Mouse (Mus musculus) brain, adult 2 months (tissue): ENCODE data around the gene Hdac9.
"Not testable (repeated sequence)": the region's sequence is repeated elsewhere in the genome, so short reads cannot be mapped to it uniquely, and the experiment has no call there.

Source experiments
- DNase-seq: peaks from one replicate; pipeline ENCODE4 v3.0.0; 2011; ENCODE audit warnings: low read depth, low spot score

Gene Hdac9

DNA sequence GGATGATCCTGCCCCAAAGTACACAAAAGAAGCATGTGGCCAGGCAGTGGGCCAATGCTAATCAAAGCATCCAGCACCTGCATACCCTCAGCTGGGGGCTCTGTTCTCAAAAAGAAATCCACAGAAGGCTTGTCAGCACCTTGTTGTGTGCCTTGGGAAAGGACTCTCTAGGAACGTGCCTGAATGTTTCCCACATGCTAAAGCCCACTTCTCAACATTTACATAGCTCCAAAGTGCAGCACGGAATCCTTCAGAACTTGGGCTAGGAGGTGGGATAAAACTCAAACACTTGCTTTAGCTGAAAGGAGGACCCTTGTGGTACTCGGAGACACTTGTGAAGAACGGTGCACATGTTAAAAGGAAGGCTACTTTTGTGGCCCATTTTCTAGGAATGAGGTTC is 823.9 kb downstream of the Hdac9 start:
- no peak for DNase-seq

DNA sequence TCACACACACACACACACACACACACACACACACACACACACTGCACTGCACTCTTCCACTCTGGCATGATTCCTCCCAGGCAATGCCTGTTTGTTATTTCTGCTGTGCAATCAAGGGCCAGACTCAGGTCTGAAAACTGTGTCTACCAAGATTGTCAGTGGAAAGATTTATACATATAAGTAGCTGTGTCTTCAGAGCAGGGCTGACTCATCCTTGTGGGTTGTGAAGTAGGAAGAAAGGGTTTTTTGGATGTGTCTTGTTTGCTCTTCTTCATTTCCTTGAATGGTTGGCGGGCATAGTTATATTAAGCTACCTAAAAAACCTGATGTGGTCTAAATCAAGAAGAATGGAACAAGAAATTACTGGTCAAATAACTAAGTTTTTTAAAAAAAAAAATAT is 825.0 kb downstream of the Hdac9 start:
- peak; percentile 76 for DNase-seq

DNA sequence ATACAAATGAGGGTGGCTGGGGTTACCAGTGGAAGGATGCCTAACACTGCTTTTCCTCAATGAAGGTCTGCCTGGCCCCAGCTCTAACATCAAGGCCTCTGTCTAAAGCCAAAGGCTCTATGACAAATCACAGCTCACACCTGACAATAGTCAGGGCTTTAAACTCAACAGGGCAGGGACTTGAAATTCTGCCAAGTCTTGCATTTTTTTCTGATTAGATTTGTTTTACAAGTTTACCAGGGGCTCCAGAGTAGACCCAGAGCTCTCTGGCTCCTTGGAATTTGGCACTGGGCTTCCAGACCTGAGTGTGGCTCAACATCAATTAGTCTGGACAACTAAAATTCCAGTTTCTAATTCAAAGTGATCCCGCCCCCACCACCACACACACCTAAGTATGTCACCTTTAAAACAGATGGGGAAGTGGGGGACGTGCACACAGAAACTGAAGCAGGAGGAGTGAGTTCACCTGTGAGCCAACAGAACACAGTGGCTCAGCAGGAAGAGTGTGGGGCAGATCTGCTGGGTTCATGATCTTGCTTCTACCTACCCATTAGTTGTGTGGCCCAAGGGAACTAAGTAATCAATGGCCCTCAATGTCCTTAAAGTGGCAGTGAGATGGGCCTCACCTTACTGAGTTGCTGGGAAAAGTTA is 829.5 kb downstream of the Hdac9 start:
- no peak for DNase-seq

DNA sequence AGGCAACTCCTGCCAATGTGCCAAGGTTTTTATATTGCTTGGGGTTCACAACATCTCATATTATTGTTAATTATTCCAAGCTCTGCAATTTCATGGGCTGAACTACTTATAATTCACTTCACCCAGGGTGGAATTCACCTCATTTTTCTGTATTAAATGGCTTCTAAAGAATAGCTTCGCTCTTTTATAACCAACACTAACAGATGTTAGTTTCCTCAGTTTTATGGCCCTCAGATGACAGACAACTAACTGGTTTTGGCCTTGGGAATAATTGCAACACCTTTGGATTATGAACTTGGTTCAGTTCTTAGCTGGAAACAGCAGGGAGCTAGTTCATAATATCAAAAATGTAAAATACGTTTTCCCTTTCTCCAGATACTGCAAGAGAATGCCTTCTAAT is 839.9 kb downstream of the Hdac9 start:
- no peak for DNase-seq

DNA sequence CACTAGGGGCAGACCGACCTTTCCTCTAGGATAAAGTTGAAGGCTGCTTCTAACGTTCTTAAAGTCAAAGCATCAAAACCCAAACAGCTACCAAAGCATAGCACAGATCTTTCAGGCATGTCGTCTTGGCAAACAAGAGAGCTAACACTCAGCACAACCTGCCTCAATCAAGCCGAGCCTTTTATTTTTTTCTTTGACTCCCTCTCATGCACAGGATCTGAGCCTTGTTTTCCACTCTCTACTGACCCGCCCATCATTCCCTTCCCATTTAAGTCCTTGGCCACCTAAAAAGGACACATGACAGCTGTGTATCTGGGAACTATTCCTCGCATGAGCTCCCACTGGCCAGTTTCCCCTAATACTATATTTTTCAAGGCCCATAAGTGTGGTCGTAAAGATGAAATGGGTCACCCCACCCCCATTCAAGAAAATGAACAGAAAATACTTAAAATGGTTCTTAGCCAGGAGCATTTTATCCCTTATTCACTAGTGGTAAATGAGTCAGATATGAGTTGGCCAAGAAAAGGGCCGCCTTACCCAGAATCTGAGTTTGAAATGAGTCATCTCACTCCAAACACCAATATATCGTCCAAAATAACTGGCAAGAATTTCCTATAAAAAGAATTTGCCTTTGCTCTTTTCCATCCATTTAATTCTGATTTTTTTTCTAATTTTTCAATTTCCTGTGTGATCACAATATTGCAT is 840.9 kb downstream of the Hdac9 start:
- peak; percentile 73 for DNase-seq

DNA sequence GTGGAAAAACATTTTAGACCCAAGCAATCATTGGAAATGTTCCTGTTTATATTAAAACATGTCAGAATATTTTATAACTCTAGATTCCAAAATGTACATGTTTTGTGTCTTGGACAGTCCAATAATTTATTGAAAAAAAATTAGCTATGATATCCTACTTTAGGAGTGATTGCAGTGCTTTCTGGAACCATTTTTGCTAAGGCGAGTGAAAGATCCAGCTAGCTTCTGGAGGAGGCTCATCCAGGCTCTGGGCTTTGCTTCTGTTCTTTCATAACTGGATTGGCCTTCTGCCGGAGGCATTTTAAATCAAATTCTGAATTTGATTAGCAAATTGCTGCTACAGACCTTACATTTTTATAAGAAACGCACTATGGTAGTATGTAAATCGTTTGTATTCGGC is 864.4 kb downstream of the Hdac9 start:
- peak; percentile 59 for DNase-seq

DNA sequence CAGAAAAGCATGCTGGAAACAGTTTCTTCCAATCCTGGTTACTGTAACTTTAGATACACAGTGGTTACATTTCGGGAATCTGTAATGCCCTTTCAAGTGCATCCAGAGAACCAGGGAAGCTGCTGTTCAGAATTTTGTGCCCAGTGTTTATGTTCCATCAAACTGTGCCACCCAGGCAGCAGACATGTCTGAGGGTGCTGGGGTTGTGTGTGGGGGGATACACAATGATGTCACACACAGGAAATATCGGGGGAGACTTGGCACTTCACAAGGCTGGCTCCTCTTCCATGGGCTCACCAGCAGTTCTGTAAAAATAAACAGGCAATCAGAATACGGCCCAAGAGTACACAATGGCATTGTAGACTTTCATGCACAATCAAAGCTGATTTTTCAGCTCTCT is 864.9 kb downstream of the Hdac9 start:
- peak; percentile 42 for DNase-seq

DNA sequence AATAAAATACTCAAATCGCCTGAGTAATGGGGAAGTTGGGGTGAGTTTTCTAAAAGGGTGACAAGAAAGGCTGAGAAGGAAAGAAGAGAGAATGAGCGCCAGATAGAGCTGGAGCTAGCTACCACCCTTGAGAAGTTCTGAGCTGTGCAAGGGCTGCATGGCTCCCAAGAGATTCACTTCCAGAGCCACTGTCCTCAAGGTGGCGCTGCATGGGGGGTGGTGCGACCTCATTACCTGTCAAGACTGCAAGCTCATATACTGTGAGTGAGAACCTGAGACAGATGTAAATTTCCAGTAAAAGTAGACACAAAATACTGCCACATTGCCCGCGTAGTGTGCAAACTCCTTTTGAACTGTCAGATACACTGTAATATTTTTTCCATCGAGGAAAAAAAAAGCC is 865.8 kb downstream of the Hdac9 start:
- DNase-seq: peak; percentile 26

DNA sequence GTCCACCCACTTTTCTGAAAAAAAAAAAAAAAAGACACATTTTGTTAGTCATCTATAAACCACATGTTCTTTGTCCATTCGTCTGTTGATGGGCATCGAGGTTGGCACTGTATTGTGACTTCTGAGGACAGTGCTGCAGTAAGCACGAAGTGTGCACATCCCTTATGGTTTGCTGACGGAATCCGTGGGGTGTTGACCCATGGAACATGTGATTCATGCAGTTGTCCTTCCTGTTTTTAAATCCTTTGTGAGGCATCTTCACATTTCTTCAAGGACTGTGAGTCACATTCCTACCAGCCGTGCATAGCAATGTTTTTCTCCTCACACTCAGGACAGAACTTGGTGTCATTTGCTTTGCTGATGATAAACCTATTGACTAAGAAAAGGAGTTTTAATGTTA is 875.9 kb downstream of the Hdac9 start:
- DNase-seq: peak; percentile 36

DNA sequence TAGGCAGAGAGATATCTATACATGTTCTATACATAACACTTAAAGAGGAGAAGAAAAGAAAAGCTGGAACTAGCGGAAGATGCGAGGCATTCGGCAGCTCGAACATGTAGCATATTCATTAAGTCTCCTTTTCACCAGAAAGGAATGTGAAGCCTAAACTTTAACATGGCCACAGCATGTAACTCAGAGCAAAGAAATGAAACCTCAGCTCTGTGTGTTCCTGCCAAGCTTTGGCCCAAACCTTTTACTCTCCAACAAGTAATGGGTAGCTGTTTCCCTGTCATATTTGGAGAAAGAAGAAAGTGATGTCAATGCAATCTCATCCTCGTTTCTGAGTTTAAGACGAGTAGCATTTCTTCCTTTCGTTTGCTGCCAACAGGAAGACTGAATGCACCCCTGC is 876.8 kb downstream of the Hdac9 start:
- DNase-seq: no peak

DNA sequence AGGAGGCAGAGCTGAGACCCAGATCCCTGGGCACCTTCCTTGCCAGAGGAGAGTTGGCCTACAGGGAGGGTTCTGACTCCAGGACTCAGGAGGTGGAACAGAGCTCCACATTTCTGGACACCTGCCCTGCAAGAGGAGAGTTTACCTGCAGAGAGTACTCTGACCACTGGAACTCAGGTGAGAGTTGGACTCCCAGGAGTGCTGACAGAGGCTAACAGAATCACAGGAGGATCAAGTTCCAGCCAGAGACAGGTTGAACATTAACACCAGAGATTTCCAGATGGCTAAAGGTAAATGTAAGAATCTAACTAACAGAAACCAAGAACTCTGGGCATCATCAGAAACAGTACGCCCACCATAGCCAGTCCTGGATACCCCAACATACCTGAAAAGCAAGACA is 907.1 kb downstream of the Hdac9 start:
- DNase-seq: not testable (repeated sequence)
